Mouse (Mus musculus) hindlimb bud, embryonic 11.5 days (tissue): ENCODE data around the gene Ogfr.

Experiments
- DNase-seq: peaks from one replicate; pipeline ENCODE4 v3.0.0-alpha.2; 2012; ENCODE audit warnings: low read depth, low spot score; ENCODE audit errors: extremely low spot score

Gene Ogfr

GRCm38 (mm10) chr2:180589123-180589831 lies at the start of gene Ogfr:
Ogfr (plus strand) TSS chr2:180589245.
- DNase-seq: peak; percentile 31

- no peak for DNase-seq
These were observed 45.4 kb upstream of the Ogfr start for GRCm38 (mm10) chr2:180543675-180544074.

GRCm38 (mm10) chr2:180545046-180545445 lies 44.0 kb upstream of the Ogfr start:
- no peak for DNase-seq

- DNase-seq: no peak
These were observed 41.5 kb upstream of the Ogfr start for GRCm38 (mm10) chr2:180547384-180548106.

- DNase-seq: no peak
These were observed 36.7 kb upstream of the Ogfr start for GRCm38 (mm10) chr2:180552340-180552739.

GRCm38 (mm10) chr2:180555219-180555618 lies 33.8 kb upstream of the Ogfr start:
- no peak for DNase-seq

- DNase-seq: no peak
These were observed 32.6 kb upstream of the Ogfr start for GRCm38 (mm10) chr2:180556470-180556869.

GRCm38 (mm10) chr2:180560245-180560644 lies 28.8 kb upstream of the Ogfr start:
- no peak for DNase-seq

GRCm38 (mm10) chr2:180562146-180562545 lies 26.9 kb upstream of the Ogfr start:
- no peak for DNase-seq

- DNase-seq: no peak
These were observed 25.7 kb upstream of the Ogfr start for GRCm38 (mm10) chr2:180563296-180563695.

- no peak for DNase-seq
These were observed 25.2 kb upstream of the Ogfr start for GRCm38 (mm10) chr2:180563841-180564240.

- no peak for DNase-seq
These were observed 22.7 kb upstream of the Ogfr start for GRCm38 (mm10) chr2:180566240-180566913.

GRCm38 (mm10) chr2:180569028-180569643 lies 19.9 kb upstream of the Ogfr start:
- DNase-seq: no peak

GRCm38 (mm10) chr2:180576482-180576881 lies 12.6 kb upstream of the Ogfr start:
- DNase-seq: no peak

GRCm38 (mm10) chr2:180578686-180579085 lies 10.4 kb upstream of the Ogfr start:
- peak; percentile 54 for DNase-seq

GRCm38 (mm10) chr2:180581002-180581401 lies 8.0 kb upstream of the Ogfr start, which contains the start of gene Mrgbp:
Mrgbp (plus strand) TSS chr2:180581304.
- no peak for DNase-seq

GRCm38 (mm10) chr2:180582481-180583153 lies 6.4 kb upstream of the Ogfr start:
- DNase-seq: peak; percentile 96

GRCm38 (mm10) chr2:180583154-180583507 lies 5.9 kb upstream of the Ogfr start:
- no peak for DNase-seq

- DNase-seq: no peak
These were observed 316 bp upstream of the Ogfr start for GRCm38 (mm10) chr2:180588736-180589122.

GRCm38 (mm10) chr2:180597490-180597889 lies 8.4 kb downstream of the Ogfr start, which contains the start of gene Col9a3:
Col9a3 (plus strand) TSS chr2:180597790.
- DNase-seq: no peak
